Mouse (Mus musculus): ENCODE measurements around the gene Ano3. TPM values are rescaled to one million over a fixed set of nuclear protein-coding genes. Genes with fewer than 3 reads are reported as not detected.
A peak's percentile ranks its signal among the peaks of the same experiment; 100 is the strongest.

The Ano3 gene
- polyA plus RNA-seq, 1 experiment from 2014 or later = 0.59 TPM

- no peaks in the 10 kb centered on the region for H3K36me3 ChIP-seq (ENCODE audit: control insufficient read depth, insufficient read depth, low read length)
- 50% methylated on average over 3 of the region's 3 CpGs for WGBS
- H3K4me3 ChIP-seq (replicated peaks; ENCODE audit: low read depth, low read length) = no peak within 1 kb of the TSS
- DNase-seq (no peak), ATAC-seq (ENCODE audit: low FRiP score, low TSS enrichment) (no peak)
- no peaks in the 10 kb centered on the region for H3K9me3 ChIP-seq (ENCODE audit: control insufficient read depth, low read length)
- H3K4me1 ChIP-seq (ENCODE audit: control insufficient read depth, insufficient read depth, low read length) = no peaks in the 10 kb centered on the region
- no peak within 1 kb of the TSS for H3K4me2 ChIP-seq (ENCODE audit: low read length)
- H3K9ac ChIP-seq (replicated peaks; ENCODE audit: low read length) = no peak within 1 kb of the TSS
- H3K27ac ChIP-seq (replicated peaks; ENCODE audit: low read depth, low read length) = no peak within 1 kb of the TSS
- H3K27me3 ChIP-seq (ENCODE audit: control insufficient read depth, insufficient read depth, low read length) = no peaks in the 10 kb centered on the region
Measured at GRCm38 (mm10) chr2:110721290-110721753, 229.4 kb downstream of the Ano3 start, which contains the start of gene Muc15. Gene Muc15, plus strand, starts transcription at chr2:110721340.

- Histone ChIP-seq H3K9me3 (ENCODE audit: control insufficient read depth, low read length) (no peaks in the 10 kb centered on the region), H3K27ac (replicated peaks; ENCODE audit: low read depth, low read length) (no peak overlapping the region), H3K4me1 (ENCODE audit: control insufficient read depth, insufficient read depth, low read length) (no peaks in the 10 kb centered on the region), H3K27me3 (ENCODE audit: control insufficient read depth, insufficient read depth, low read length) (no peaks in the 10 kb centered on the region), H3K4me2 (ENCODE audit: low read length) (no peak overlapping the region), H3K36me3 (ENCODE audit: control insufficient read depth, insufficient read depth, low read length) (no peaks in the 10 kb centered on the region), H3K9ac (replicated peaks; ENCODE audit: low read length) (no peak overlapping the region), H3K4me3 (replicated peaks; ENCODE audit: low read depth, low read length) (no peak overlapping the region)
- DNase-seq (no peak), ATAC-seq (ENCODE audit: low FRiP score, low TSS enrichment) (no peak)
Measured at GRCm38 (mm10) chr2:110719051-110719450, 231.7 kb downstream of the Ano3 start.

GRCm38 (mm10) chr2:110710055-110710720, 240.5 kb downstream of the Ano3 start:
- ATAC-seq (ENCODE audit: low FRiP score, low TSS enrichment) = no peak
- H3K4me1 ChIP-seq (ENCODE audit: control insufficient read depth, insufficient read depth, low read length) = no peaks in the 10 kb centered on the region
- H3K4me2 ChIP-seq (ENCODE audit: low read length) = no peak overlapping the region
- H3K27me3 ChIP-seq (ENCODE audit: control insufficient read depth, insufficient read depth, low read length) = no peaks in the 10 kb centered on the region
- no peak overlapping the region for H3K4me3 ChIP-seq (replicated peaks; ENCODE audit: low read depth, low read length)
- WGBS = 84% methylated on average over 10 of the region's 10 CpGs
- H3K27ac ChIP-seq (replicated peaks; ENCODE audit: low read depth, low read length) = no peak overlapping the region
- no peaks in the 10 kb centered on the region for H3K36me3 ChIP-seq (ENCODE audit: control insufficient read depth, insufficient read depth, low read length)
- H3K9me3 ChIP-seq (ENCODE audit: control insufficient read depth, low read length) = no peaks in the 10 kb centered on the region
- no peak overlapping the region for H3K9ac ChIP-seq (replicated peaks; ENCODE audit: low read length)
- no peak for DNase-seq

DNA sequence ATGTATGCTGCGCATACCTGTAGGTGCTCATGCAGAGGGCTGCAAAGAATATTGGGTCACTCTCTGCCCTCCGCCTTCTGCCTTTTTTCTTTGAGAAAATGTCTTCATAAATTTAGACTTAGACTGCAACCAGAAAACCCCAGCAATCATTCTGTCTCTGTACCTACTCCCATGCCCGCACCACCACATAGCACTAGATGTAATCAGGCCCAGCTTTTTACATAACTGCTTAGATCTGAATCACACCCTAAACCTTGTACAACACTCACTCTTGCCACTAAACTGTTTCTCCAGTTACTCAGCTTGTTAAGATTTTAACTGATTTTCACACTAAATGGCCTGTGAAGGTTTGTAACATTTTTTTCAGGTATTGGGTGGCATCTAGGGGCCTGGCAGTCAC, 241.3 kb downstream of the Ano3 start:
- WGBS = 96% methylated on average over 3 of the region's 3 CpGs
- H3K4me2 ChIP-seq (ENCODE audit: low read length) = no peak overlapping the region

GRCm38 (mm10) chr2:110671071-110671624, 279.6 kb downstream of the Ano3 start:
- no peak overlapping the region for H3K4me2 ChIP-seq (ENCODE audit: low read length)
- no peaks in the 10 kb centered on the region for H3K27me3 ChIP-seq (ENCODE audit: control insufficient read depth, insufficient read depth, low read length)
- no peak for ATAC-seq (ENCODE audit: low FRiP score, low TSS enrichment)
- no peak for DNase-seq
- H3K4me3 ChIP-seq (replicated peaks; ENCODE audit: low read depth, low read length) = no peak overlapping the region
- 93% methylated on average over 2 of the region's 2 CpGs for WGBS
- H3K9me3 ChIP-seq (ENCODE audit: control insufficient read depth, low read length) = no peaks in the 10 kb centered on the region
- H3K27ac ChIP-seq (replicated peaks; ENCODE audit: low read depth, low read length) = no peak overlapping the region
- no peaks in the 10 kb centered on the region for H3K36me3 ChIP-seq (ENCODE audit: control insufficient read depth, insufficient read depth, low read length)
- H3K9ac ChIP-seq (replicated peaks; ENCODE audit: low read length) = no peak overlapping the region
- no peaks in the 10 kb centered on the region for H3K4me1 ChIP-seq (ENCODE audit: control insufficient read depth, insufficient read depth, low read length)

More for the DNA sequence above, 241.3 kb downstream of the Ano3 start:
- no peak overlapping the region for H3K4me3 ChIP-seq (replicated peaks; ENCODE audit: low read depth, low read length)
- H3K27me3 ChIP-seq (ENCODE audit: control insufficient read depth, insufficient read depth, low read length) = no peaks in the 10 kb centered on the region
- H3K9ac ChIP-seq (replicated peaks; ENCODE audit: low read length) = no peak overlapping the region
- H3K4me1 ChIP-seq (ENCODE audit: control insufficient read depth, insufficient read depth, low read length) = no peaks in the 10 kb centered on the region
- no peaks in the 10 kb centered on the region for H3K36me3 ChIP-seq (ENCODE audit: control insufficient read depth, insufficient read depth, low read length)
- H3K9me3 ChIP-seq (ENCODE audit: control insufficient read depth, low read length) = no peaks in the 10 kb centered on the region
- ATAC-seq (ENCODE audit: low FRiP score, low TSS enrichment) (no peak), DNase-seq (no peak)
- H3K27ac ChIP-seq (replicated peaks; ENCODE audit: low read depth, low read length) = no peak overlapping the region

DNA sequence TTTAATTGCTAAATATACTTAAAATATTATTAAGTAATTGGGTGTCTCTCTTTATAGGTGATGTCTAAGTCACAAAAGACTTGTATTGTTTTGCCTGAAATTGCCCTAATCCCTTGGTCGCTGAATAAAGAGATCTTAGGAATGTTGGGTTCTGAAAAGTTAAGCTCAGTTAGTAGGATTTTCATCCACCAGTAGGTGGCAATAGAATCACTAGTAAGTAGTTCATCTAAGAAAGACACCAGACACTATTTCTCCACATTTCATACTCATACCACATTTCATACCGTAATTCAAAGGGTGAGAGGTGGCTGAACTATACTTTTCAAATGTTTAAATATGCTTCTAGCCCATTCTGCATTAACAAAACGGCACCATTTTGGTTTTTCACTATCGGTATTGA, 287.4 kb downstream of the Ano3 start:
- ATAC-seq (ENCODE audit: low FRiP score, low TSS enrichment) = peak; percentile 58; the same call in 1 of the 2 replicates
- 46% methylated on average over 4 of the region's 4 CpGs for WGBS

GRCm38 (mm10) chr2:110644846-110645245, 305.9 kb downstream of the Ano3 start:
- Histone ChIP-seq H3K27me3 (ENCODE audit: control insufficient read depth, insufficient read depth, low read length) (no peaks in the 10 kb centered on the region), H3K4me1 (ENCODE audit: control insufficient read depth, insufficient read depth, low read length) (no peaks in the 10 kb centered on the region), H3K4me3 (replicated peaks; ENCODE audit: low read depth, low read length) (no peak overlapping the region), H3K36me3 (ENCODE audit: control insufficient read depth, insufficient read depth, low read length) (no peaks in the 10 kb centered on the region), H3K4me2 (ENCODE audit: low read length) (no peak overlapping the region), H3K9ac (replicated peaks; ENCODE audit: low read length) (no peak overlapping the region), H3K9me3 (ENCODE audit: control insufficient read depth, low read length) (no peaks in the 10 kb centered on the region), H3K27ac (replicated peaks; ENCODE audit: low read depth, low read length) (no peak overlapping the region)
- ATAC-seq (ENCODE audit: low FRiP score, low TSS enrichment) = no peak
- DNase-seq = no peak

More for the DNA sequence above, 287.4 kb downstream of the Ano3 start:
- no peaks in the 10 kb centered on the region for H3K36me3 ChIP-seq (ENCODE audit: control insufficient read depth, insufficient read depth, low read length)
- H3K4me2 ChIP-seq (ENCODE audit: low read length) = no peak overlapping the region
- no peaks in the 10 kb centered on the region for H3K4me1 ChIP-seq (ENCODE audit: control insufficient read depth, insufficient read depth, low read length)
- no peaks in the 10 kb centered on the region for H3K27me3 ChIP-seq (ENCODE audit: control insufficient read depth, insufficient read depth, low read length)
- no peak overlapping the region for H3K4me3 ChIP-seq (replicated peaks; ENCODE audit: low read depth, low read length)
- H3K27ac ChIP-seq (replicated peaks; ENCODE audit: low read depth, low read length) = no peak overlapping the region
- peak; percentile 86 for DNase-seq
- H3K9me3 ChIP-seq (ENCODE audit: control insufficient read depth, low read length) = no peaks in the 10 kb centered on the region
- no peak overlapping the region for H3K9ac ChIP-seq (replicated peaks; ENCODE audit: low read length)

GRCm38 (mm10) chr2:110644358-110644757, 306.4 kb downstream of the Ano3 start:
- H3K4me1 ChIP-seq (ENCODE audit: control insufficient read depth, insufficient read depth, low read length) = no peaks in the 10 kb centered on the region
- H3K27ac ChIP-seq (replicated peaks; ENCODE audit: low read depth, low read length) = no peak overlapping the region
- H3K27me3 ChIP-seq (ENCODE audit: control insufficient read depth, insufficient read depth, low read length) = no peaks in the 10 kb centered on the region
- WGBS = 77% methylated on average over 1 of the region's 1 CpGs
- no peaks in the 10 kb centered on the region for H3K9me3 ChIP-seq (ENCODE audit: control insufficient read depth, low read length)
- H3K9ac ChIP-seq (replicated peaks; ENCODE audit: low read length) = no peak overlapping the region
- H3K36me3 ChIP-seq (ENCODE audit: control insufficient read depth, insufficient read depth, low read length) = no peaks in the 10 kb centered on the region
- H3K4me2 ChIP-seq (ENCODE audit: low read length) = no peak overlapping the region
- DNase-seq (no peak), ATAC-seq (ENCODE audit: low FRiP score, low TSS enrichment) (no peak)
- H3K4me3 ChIP-seq (replicated peaks; ENCODE audit: low read depth, low read length) = no peak overlapping the region

All from midbrain, embryonic 14.5 days (tissue).